Mouse (Mus musculus) cerebellum, postnatal 36 days (tissue): ENCODE data around the gene Zfp668.
"Not testable (repeated sequence)": the region's sequence is repeated elsewhere in the genome, so short reads cannot be mapped to it uniquely, and the experiment has no call there.

Source experiments
- DNase-seq, 2 experiments: peaks; one replicate each; pipeline ENCODE4 v3.0.0; 2021 to 2022; ENCODE audit warnings: mixed read lengths in 2 of 2

The Zfp668 gene

DNA sequence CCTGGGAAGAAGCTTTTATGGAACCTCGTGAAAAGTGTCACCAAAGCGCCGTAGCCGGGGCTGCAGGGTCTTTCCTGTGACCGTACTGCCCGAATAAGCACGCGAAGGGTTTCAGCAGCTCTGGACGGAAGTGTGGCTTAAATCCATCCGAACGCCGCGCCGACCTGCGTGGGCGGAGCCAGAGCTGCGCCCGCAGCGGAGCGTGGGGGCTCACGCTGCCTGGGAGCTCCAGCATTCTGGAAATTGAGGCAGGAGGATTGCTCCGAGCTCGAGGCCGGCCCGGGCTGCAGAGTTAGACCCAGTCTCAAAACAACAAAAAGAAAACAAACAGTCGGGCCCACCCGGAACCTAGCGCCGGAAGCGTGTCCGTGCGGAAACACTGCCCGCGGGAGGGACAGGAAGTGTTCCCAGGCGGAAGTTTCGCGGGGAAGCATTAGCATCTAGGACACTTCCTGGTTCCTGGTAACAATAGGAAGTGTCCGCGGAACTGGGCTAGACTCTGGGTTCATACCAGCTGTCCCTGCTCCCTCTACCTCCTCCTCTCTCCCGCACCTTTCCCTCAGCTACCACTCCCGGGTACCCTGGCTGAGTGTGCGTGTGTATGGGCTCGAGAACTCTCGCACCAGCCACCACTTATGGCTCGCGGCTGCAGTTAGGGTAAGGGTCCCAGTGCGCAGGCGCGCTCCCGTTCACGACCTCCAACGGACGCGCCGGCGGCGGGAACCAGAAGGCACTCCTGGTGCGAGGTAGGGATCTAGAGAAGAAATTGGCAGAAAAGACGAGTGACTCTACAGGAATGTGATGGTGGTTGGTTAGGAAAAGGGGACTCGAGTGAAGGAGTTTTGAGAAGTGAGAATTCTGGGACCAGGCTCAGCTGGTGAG is at the start of gene Zfp668:
TSS of gene Zfp668 (minus strand) at position 362 of the 882 bp plus-strand sequence.
- DNase-seq, result peak; percentile 89 to 94

DNA sequence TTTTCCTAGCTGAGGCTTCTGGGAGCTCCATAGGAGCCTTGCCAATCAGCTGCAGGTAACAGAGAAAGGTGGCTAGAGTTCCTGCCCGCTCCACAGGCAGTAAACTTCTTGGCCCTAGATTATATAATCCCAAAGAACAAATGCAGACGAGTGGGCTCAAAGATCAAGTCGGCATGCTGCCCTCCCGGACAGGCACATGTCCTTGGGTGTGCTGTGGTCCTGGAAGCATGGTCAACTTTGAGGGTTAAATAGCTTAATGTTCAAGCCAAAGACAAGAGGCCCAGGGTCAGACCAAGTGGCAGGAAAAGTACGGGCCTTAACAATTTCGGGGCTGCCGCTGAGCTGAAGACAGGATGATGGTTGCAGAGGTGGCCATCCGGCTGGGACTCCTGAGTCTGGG is 49.4 kb upstream of the Zfp668 start:
- DNase-seq, result no peak

DNA sequence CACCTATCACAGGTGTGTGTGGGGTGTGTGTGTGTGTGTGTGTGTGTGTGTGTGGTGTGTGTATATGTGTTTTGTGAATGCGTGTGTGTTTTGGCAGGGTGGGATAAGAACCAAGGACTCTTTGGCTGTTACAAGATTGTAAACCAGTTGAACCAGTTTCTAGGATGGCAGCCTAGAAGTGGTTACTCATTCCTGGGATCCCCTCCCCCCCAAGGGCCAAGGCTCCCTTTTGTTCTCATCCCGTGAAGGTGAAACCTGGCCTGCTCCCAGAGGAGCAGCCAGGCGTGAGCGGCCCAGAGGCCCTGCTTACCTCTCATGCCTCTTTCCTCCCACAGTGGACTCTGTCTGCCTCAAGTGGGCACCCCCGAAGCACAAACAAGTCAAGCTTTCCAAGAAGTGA is 48.6 kb upstream of the Zfp668 start:
- DNase-seq, result no peak

DNA sequence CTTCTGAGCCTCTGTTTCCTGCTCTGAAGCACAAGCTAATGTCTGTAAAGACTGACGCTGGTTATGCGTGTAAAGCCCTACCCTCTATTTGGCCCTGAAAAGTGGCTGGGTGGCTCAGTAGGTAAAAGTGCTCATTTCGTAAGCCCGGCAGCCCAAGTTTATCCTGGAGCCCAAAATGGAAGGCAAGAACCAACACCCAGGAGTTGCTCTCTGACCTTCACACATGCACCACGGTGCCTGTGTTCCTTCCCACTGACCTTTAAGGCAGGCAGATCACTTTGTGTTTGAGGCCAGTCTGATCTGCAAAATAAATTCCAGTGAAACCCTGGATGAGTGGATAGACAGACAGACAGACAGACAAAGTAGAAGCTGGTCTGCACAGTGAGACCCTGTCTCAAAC is 47.1 kb upstream of the Zfp668 start:
- no peak for DNase-seq

DNA sequence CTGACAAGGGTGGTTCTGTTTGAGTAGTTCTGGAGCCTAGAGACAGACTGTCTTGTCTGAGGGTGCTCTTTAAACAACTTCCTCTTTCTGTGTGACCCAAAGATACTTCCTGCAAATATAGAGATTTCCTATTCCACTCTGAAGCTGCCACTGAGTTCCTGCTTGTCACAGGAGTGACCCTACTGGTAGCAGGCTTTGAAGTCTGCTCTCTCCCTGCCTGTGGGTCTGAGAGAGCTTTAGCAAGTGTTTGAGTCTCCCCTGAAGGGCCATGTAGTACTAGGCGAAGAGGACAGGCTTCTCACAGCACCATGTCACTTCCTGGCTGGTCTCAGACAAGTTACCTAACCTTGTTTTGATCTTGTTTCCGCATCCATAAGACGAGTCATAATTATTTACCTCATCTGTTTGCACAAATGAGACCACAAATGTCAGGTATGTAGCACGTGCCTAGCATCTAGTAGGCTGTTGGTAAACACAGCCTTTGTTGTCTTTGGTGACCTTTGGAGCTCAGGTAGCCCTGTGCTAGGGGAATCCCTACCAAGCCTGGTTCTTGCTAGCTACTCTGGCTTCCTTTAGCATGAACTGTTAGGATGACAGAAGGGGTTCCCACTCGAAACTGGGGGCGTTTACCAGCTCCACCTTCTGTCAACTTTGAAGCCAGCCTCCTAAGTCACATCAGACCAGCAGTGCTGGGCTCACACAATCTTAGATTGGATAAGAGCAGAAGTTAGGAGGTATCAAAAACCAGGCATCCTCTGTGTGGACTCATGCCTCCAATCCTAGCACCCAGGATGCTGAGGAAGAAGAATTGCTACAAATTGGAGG is 46.0 kb upstream of the Zfp668 start:
- no peak for DNase-seq

DNA sequence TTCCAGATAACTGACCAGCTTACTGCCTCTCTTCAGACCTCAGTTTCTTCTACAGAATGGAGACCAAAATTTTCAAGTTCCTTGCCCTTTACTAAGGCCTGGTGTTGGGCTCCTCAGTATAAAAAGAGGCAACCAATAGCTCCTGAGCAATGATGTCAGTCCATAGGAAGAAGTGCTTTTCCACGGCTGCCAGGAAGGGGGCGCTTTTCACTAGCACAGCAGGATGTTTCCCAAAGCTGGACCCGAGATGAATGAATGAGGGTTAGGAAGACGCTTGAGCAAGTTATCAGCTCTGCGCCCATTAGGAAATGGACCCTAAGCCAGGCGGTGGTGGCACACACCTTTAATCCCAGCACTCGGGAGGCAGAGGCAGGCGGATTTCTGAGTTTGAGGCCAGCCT is 44.9 kb upstream of the Zfp668 start:
- peak in 1 of 2 experiments; percentile 34 for DNase-seq

DNA sequence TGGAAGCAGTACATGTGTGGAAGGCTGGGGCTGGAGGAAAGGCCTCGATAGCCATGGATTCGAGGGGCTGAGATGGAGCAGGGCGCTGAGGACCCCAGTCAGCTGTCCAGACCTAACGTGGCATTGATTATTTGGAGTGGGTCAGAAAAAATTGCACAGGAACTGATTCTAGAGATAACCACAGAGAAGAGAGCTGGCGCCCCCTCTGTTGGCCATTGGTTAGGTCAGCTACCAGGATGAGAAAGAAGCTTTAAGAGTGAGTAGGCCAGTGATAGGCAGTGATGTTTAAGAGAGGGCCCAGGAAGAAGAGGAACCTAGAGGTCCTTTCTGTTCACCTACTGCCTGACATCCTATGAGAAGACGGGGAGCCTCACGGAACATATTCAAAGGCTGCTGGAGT is 42.7 kb upstream of the Zfp668 start:
- no peak for DNase-seq

DNA sequence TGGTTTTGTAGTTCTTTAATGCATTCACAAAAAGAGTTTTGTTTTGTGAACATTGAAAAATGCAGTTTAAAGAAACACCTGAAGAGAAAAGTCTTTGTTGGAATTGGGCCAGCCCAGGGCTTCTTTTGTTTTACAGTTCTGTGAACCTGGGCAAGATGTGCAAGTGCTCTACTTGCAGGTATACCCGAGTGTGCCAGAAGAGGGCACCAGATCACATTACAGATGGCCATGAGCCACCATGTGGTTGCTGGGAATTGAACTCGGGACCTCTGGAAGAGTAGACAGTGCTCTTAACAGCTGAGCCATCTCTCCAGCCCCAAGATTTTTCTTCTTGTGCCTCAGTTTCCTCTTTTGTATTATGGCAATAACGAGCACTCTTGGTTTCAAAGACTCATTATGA is 41.6 kb upstream of the Zfp668 start:
- DNase-seq, result peak; percentile 51 to 53

DNA sequence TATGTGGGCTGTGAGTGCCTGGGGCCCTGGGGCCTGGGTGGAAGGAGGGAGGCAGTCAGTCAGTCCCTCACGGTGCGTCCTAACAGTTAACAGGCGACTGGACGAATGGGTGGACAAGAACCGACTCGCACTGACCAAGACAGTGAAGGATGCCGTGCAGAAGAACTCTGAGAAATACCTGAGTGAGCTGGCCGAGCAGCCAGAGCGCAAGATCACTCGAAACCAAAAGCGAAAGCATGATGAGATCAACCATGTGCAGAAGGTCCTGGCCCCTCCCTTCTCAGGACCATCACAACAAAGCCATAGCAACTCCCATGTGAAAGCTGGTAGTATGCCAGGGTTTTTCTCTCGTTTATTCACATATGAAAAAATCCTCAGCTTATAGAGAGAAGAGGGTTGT is 38.7 kb upstream of the Zfp668 start:
- DNase-seq, result no peak

DNA sequence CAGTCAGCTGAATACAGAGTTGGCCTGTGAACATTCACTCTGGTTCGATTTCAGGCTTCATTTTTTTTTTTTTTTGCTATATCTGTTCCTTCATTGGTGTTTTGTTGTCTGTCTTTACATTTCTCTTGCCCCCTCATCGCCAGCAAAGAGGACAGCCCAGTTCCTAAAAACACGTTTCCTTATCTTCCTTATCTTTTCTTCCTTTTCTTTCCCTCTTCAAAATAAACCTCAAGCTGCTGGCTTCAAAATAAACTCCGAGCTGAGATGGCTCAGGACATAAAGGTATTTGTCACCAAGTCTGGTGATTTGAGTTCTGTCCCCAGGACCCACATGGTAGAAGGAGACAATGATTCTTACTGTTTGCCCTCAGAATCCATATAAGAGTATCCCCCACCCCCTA is 36.3 kb upstream of the Zfp668 start:
- DNase-seq, result no peak

DNA sequence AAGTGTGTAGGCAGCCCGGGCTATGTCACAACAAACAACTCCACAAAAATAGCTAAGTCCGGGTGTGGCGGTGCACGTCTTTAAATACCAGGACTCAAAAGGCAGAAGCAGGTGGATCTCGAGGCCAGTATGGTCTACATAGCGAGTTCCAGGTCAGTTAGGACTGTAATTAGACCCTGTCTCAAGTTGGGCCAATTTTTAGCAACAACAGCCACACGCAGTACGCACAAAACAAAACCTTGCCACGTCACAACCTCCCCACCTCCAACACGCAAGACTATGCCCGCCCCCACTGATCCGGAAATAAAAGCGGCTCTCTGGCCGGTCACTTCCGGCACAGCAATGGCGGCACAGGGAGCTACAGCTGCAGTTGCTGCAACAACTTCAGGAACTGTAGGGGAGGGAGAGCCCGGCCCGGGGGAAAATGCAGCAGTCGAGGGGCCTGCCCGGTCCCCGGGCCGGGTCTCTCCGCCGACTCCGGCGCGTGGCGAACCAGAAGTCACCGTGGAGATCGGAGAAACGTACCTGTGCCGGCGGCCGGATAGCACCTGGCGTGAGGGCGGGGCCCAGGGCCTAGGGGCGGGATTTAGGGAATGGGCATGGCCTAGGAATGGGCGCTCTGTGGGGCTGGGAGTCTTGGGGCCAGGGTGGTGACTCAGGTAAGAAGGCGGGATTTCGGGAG is 35.7 kb upstream of the Zfp668 start, which contains the start of gene Kat8:
TSS of gene Kat8 (plus strand) at position 327 of the 682 bp plus-strand sequence.
- peak; percentile 87 to 88 for DNase-seq

DNA sequence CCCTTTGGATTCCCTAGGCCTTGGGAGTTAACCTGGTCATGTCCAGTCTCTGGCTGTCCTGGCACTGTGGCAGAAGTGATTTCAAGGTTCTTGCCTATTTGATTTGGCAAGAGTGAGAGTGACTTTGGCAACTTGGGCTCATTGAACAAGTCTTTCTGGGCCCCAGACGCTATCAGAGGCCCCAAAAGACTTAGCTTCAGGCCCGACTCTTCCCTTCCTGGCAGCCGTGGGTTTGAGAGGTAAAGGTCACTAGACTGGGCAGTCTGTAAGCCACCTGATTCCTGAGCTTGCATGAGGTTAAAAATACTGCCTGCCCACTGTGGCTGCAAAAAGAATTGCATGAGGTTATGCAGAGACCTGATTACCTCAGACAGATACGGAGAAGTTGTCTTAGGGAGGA is 32.0 kb upstream of the Zfp668 start:
- no peak for DNase-seq

DNA sequence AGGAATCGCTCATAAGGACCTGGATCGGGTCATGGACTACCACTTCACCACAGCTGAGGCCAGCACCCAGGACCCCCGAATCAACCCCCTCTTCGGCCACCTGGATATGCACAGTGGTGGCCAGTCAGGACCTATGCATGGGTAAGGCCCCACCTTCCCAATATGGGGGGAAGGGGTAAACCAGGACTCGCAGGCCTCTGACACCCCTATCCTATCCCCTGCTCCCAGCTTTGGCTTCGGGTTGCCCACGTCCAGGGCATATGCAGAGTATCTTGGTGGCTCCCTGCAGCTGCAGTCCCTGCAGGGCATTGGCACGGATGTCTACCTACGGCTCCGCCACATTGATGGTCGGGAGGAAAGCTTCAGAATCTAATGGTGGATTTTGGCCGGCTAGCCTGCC is 31.3 kb upstream of the Zfp668 start:
- no peak for DNase-seq

DNA sequence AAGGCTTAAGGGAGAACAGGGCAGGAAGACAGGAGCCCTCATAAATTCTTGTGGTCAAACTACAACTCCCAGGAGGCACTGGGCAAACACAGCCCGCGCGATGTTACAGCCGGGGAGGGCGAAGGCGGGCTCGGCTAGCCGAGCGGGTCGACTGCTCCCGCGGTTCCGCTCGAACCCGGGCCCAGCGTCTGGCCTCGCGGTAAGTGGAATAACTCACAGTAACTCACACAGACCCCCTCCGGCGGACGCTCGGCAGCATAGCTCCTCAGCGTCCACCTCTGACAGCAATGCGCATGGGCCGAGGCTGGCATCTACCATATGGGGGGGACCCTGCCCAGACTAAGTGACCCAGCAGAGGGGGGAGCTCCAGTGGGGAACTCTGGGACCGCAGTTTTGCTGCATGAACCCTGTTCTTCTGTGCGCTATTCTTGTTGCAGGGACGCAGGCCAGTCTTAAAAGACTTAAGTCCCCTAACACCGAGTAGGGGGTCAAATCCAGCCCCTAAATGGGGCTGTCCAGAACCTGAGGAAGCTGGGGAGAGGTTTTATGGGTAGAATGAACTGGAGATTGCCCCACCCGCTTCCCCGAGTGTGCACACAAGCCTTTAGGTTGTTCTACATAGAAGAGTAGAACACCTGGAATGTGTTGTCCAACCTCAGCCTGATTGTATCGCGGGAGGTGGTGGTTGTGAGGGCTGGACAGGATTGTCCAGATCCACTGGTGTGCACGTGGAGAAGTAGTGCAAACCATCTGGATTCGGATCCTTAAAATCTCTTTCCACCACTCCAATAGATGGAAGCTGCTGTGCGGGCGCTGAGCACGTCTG is 27.6 kb upstream of the Zfp668 start, which contains the start of gene Bckdk:
TSS of gene Bckdk (plus strand) at position 112 of the 826 bp plus-strand sequence.
- DNase-seq, result peak; percentile 70 to 79

DNA sequence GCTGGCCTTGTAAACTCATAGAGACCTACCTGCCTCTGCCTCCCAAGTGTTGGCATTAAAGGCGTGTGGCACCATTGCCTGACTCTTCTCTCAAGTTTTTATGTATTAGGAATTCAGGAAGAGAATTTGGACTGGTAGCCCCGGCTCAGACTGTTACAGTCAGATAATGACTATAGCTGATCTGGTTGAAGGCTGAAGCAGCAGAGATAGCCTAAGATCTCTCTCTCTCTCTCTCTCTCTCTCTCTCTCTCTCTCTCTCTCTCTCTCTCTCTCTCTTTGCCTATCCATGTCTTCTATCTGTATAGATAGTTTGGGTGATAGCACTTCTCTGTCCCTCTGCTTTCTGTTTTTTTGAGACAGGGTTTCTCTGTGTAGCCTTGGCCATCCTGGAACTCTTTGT is 25.1 kb upstream of the Zfp668 start:
- no peak for DNase-seq

DNA sequence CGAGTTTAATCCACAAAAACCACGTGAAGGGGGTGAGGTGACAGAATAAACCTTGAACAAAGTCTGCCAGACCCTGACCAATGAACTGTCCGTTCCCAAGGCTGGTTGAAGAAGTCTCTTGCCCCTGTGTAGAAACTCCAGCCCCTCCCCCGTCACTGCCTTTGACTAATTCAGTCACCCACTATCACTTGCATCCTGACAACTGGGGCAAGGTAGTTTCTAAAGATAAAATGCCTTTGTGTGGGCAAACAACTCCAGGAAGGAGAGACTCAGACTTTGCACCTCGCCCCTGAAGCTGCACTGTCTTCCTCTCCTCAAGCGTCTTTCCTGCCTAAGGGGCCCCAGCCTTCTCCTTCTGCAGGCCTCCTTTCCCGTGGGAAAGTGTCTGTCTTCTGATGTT is 23.4 kb upstream of the Zfp668 start:
- no peak for DNase-seq

DNA sequence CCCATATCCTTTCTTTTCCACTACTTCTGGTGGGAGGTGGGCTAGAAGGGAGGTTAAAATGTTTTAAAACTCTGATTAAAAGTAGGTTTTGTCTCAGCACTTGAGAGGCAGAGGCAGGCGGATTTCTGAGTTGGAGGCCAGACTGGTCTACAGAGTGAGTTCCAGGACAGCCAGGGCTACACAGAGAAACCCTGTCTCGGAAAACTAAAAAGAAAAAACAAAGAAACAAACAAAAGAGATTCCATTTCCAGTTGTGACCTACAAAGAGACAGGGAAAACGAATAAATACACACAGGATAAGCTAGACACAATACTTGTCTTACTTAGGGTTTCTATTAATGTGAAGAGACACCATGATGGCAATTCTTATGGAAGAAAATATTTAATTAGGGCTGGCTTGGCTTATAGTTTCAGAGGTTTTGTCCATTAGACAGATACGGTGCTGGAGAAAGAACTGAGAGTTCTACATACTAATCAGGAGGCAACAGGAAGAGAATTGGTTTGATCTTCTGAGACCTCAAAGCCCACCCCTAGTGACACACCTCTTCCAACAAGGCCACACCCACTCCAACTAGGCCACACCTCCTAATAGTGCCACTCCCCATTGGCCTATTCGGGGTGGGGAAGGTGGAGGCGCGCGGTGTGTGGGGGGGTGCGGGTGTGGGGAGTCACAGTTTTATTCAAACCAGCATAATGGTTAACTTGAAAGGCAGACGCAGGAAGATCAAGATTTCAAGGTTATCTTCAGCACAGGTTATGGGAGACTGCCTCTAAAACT is 21.7 kb upstream of the Zfp668 start:
- no peak for DNase-seq

DNA sequence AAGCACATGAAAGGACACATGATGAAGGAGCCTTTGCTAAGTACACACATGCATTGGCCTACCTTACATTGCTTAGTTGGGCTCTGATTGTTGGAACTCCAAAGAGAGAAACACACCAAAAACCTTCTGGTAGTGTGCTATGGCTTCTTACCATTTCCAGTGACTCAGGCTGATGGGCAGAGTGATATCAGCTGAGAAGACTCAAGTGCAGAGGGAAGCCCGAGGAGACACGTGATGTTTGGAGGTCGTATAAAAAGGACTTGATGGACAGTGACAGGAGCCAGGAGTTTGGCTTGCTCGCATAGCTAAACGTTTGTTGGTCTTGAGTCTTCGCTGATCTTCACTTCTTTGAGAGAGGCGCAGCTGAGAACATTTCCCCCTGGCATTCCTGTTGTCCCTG is 20.9 kb upstream of the Zfp668 start:
- DNase-seq, result no peak

DNA sequence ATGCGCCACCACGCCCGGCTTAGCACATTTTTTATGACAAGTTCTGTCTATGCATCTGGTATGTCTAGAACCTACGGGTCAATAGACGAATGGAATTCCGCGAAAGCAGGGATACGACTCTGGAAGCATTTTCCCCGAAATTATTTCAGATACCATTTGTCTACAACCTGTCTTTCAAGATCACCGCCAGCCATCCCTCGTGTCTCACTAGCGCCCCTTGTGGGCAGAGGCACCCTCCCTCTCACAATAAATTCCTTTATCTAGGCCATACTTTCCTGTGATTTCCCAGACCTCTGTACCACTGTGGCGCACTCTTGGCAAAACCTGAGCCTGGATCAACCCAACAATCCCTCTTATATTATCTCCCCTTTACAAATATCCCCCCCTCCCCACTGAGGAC is 19.8 kb upstream of the Zfp668 start:
- DNase-seq, result peak; percentile 73 to 76

DNA sequence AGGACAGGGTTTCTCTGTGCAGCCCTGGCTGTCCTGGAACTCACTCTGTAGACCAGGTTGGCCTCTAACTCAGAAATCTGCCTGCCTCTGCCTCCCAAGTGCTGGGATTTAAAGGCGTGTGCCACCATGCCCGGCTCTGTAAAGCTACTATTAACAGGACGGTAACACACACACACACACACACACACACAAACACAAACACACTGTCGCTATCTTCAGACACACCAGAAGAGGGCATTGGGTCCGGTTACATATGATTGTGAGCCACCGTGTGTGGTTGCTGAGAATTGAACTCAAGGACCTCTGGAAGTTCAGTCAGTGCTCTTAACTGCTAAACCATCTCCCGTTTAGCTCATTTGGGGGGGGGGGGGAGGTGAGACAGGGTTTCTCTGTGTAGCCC is 19.3 kb upstream of the Zfp668 start:
- DNase-seq, result not testable (repeated sequence)

DNA sequence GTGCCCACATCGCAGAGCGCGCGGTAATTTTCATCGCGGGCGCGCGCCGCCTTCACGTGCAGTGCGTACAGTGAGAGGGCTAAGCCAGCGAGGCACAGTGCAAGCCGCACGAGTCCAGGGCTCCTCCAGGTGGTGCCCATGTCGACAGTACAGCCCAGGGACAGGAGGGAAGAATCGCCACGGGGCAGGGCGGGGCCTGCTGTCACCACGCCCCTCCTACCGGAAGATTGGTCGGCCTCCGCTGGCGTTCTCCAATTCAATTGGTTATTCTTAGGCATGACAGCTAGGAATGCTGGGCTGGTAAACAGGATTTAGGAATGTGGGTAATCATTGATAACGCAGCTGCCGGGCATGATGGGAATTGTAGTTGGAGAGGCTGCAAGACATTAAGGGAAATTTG is 18.8 kb upstream of the Zfp668 start, which contains the start of the genes Gm21974 and Vkorc1:
TSS of gene Gm21974 (minus strand) at position 13 of the 400 bp plus-strand sequence.
TSS of gene Vkorc1 (minus strand) at position 176 of the 400 bp plus-strand sequence.
- DNase-seq, result peak; percentile 95 to 97
